Mouse (Mus musculus) hindbrain, postnatal 0 days (tissue): Measurements from ENCODE around the gene Gigyf1. TPM values are rescaled to one million over a fixed set of nuclear protein-coding genes. Genes with fewer than 3 reads are reported as not detected.

Experiments
- ATAC-seq: fragments of 200-750 bp; cut with Nextera tagmentation; 2 replicates; pipeline ENCODE4 v1.8.0; 2017; ENCODE audit warnings: mild to moderate bottlenecking, moderate TSS enrichment, moderate library complexity
- DNase-seq: peaks from one replicate; pipeline ENCODE4 v3.0.0-alpha.2; 2015; ENCODE audit warnings: low spot score
- H3K27ac ChIP-seq: fragments of 300-500 bp; sonication (generic); 2 replicates; pipeline ENCODE4 v1.5.1; 2014; ENCODE audit warnings: mild to moderate bottlenecking
- H3K27me3 ChIP-seq: fragments of 300-500 bp; sonication (generic); 2 replicates; pipeline ENCODE4 v1.6.1; 2014; ENCODE audit warnings: low read length, mixed read lengths; ENCODE audit not compliant: insufficient read depth
- H3K36me3 ChIP-seq: fragments of 300-500 bp; sonication (generic); 2 replicates; pipeline ENCODE4 v1.6.1; 2014; ENCODE audit warnings: low read length, mixed read lengths; ENCODE audit not compliant: insufficient read depth
- H3K4me1 ChIP-seq: fragments of 300-500 bp; sonication (generic); 2 replicates; pipeline ENCODE4 v1.6.1; 2014; ENCODE audit warnings: antibody characterized with exemption, low read length, mixed read lengths; ENCODE audit not compliant: insufficient read depth
- H3K4me2 ChIP-seq: fragments of 300-500 bp; sonication (generic); 2 replicates; pipeline ENCODE4 v1.6.1; 2014; ENCODE audit warnings: low read depth, mild to moderate bottlenecking, low read length, moderate library complexity, mixed read lengths
- H3K4me3 ChIP-seq: fragments of 300-500 bp; sonication (generic); 2 replicates; pipeline ENCODE4 v1.5.1; 2014; ENCODE audit warnings: low read length
- H3K9ac ChIP-seq: fragments of 300-500 bp; sonication (generic); replicated peaks from 2 replicates; pipeline ENCODE4 v1.6.1; 2014; ENCODE audit warnings: mild to moderate bottlenecking, low read length, moderate library complexity, mixed read lengths
- H3K9me3 ChIP-seq: fragments of 300-500 bp; sonication (generic); 2 replicates; pipeline ENCODE4 v1.6.1; 2016; ENCODE audit warnings: low read length, mixed read lengths
- CTCF ChIP-seq: IDR thresholded peaks from 2 replicates; pipeline ENCODE4 v1.5.1; 2016; ENCODE audit warnings: antibody characterized with exemption, control low read depth, low read depth
- WGBS: fragments of 180-500 bp; shearing (Covaris S2); extraction: QIAGEN DNeasy Blood & Tissue Kit; methylation state at CpG from one replicate; pipeline ENCODE4 v1.1.7; 2014; 5-methylcytosine and 5-hydroxymethylcytosine counted together
- polyA plus RNA-seq: library from polyadenylated mRNA; unstranded; fragments of >200 nt; fragmentation: Nextera tagmentation; extraction: Ambion mirVana; gene quantifications from 2 replicates; pipeline ENCODE4 v1.2.1, GENCODE M21; 2015
- total RNA-seq: library from RNA; depleted of rRNA; stranded (reverse); fragments of >200 nt; gene quantifications from 2 replicates; pipeline ENCODE4 v1.2.3, GENCODE M21; 2014

The Gigyf1 gene
- total and polyA plus RNA-seq, 2 experiments from 2014 or later, result 15.1 to 20.3 TPM

DNA sequence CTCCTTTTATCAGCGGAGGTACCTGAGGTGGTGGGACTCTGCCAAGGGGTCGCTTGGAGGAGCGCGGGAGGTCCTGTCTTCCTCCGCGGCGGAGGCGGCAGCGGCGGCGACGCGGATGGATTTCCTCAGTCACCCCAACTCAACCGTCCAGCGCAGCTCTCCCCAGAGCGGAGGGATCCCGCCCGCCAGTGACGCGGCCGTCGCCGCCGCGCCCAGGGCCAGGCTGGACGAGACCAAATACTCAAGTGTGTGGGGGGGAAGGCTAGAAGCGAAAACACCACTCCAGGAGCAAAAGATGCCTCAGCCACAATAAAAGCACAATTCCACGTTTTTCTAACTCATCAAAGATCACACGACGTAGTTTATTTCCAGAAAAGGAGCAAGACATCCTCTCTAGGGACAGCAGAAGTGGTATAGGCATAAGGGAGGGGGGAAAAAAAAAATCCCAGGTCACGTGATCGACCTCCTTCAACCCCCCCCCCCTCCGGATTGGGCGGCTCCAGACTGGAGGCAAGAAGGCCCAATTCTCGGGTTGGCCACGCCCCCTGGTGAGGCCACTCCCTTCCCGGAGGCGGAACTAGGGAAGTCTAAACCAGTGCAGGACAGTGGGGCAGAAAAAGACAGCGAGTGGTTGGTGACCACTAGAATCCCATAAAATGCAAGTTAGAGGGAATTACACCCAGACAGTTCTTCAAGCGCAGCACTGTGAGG is 14.9 kb downstream of the Gigyf1 start, which contains the start of the genes Epo and Gnb2:
Gene Epo (minus strand): TSS at position 126 of the 711 bp plus-strand sequence.
Gene Gnb2 (minus strand): TSS at position 394 of the 711 bp plus-strand sequence.
- Histone ChIP-seq H3K4me2 (peak within 1 kb of the TSS; percentile 97), H3K9ac (peak within 1 kb of the TSS; percentile 97), H3K27me3 (no peaks in the 10 kb centered on the region), H3K9me3 (no peaks in the 10 kb centered on the region), H3K27ac (peak within 1 kb of the TSS; percentile 97), H3K36me3 (peaks cover 12% of the 10 kb centered on the region), H3K4me3 (peak within 1 kb of the TSS; percentile 80), H3K4me1 (peaks cover 12% of the 10 kb centered on the region; the same call in 1 of the 2 replicates)
- TF ChIP-seq CTCF, result peak; percentile 2; the same call in 1 of the 2 replicates
- DNase-seq (peak; percentile 99), ATAC-seq (peak; percentile 78)
- under 1% methylated on average over 37 of the region's 40 CpGs for WGBS

DNA sequence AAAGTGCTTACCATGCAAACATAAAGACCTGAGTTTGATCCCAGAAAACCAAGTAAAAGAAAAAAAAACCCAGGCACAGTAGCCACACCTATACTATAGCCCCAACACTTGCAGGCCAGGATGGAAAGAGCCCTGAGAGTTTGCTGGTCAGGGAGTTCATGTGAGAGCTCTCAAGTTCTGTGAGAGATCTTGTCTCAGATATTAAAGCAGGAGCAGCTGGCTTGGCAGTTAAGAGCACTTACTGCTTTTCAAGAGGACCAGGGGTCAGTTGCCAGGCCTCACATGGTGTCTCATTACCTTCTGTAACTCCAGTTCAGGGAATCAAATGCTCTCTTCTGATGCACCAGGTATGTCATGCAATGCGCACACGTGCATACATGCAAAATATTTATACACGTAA is 16.4 kb downstream of the Gigyf1 start:
- H3K9me3 ChIP-seq, result no peaks in the 10 kb centered on the region
- H3K9ac ChIP-seq, result no peak overlapping the region
- H3K4me3 ChIP-seq, result no peak overlapping the region
- WGBS, result 93% methylated on average over 3 of the region's 3 CpGs
- DNase-seq (no peak), ATAC-seq (no peak)
- no peak for TF ChIP-seq CTCF
- no peaks in the 10 kb centered on the region for H3K27me3 ChIP-seq
- no peak overlapping the region for H3K27ac ChIP-seq
- no peaks in the 10 kb centered on the region for H3K36me3 ChIP-seq
- no peak overlapping the region for H3K4me2 ChIP-seq
- peaks cover 14% of the 10 kb centered on the region for H3K4me1 ChIP-seq

DNA sequence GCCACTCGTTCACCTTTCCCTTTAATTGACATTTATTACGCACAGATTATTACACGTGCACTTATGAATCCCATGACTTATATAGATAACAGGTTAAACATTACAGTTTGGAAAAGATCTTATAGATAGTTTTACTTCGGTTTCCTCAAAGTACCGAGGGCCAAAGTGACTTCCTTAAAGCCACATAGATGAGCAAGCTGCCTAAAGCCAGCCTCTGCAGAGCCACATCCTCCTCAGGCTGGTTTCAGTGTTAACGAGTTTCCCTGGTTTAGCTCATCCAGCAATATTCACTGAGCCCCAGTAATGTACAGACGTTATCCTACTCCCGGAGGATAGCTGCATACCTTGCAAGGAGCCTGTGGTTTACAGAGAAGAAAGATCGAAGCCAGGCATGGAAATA is 17.0 kb downstream of the Gigyf1 start:
- no peaks in the 10 kb centered on the region for H3K27me3 ChIP-seq
- ATAC-seq (no peak), DNase-seq (no peak)
- 84% methylated on average over 9 of the region's 9 CpGs for WGBS
- H3K4me2 ChIP-seq, result no peak overlapping the region
- no peak overlapping the region for H3K4me3 ChIP-seq
- no peaks in the 10 kb centered on the region for H3K9me3 ChIP-seq
- peaks cover 9% of the 10 kb centered on the region for H3K4me1 ChIP-seq
- TF ChIP-seq CTCF, result no peak
- no peaks in the 10 kb centered on the region for H3K36me3 ChIP-seq
- no peak overlapping the region for H3K27ac ChIP-seq
- H3K9ac ChIP-seq, result no peak overlapping the region

DNA sequence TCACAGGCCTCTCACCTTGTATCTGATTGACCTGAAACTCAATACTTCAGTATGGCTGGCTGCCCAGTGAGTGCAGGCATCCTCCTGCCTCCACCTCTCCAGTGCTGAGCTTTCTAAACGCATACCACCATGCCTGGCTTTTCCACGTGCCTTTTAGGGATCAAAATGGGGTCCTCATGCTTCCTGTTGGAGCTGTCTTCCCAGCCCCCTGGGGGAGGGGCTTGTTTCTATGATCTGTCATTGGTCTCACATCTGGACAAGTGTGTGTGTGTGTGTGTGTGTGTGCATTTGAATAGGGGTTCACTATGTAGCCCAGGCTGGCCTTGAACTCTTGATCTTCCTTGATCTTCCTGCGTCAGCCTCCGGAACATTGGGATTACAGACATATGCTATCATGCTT is 19.1 kb downstream of the Gigyf1 start:
- ATAC-seq (no peak), DNase-seq (no peak)
- no peak overlapping the region for H3K4me3 ChIP-seq
- no peak overlapping the region for H3K27ac ChIP-seq
- no peaks in the 10 kb centered on the region for H3K36me3 ChIP-seq
- H3K9me3 ChIP-seq, result no peaks in the 10 kb centered on the region
- 63% methylated on average over 4 of the region's 4 CpGs for WGBS
- no peak overlapping the region for H3K9ac ChIP-seq
- H3K4me1 ChIP-seq, result peaks cover 6% of the 10 kb centered on the region
- no peak for TF ChIP-seq CTCF
- no peaks in the 10 kb centered on the region for H3K27me3 ChIP-seq
- no peak overlapping the region for H3K4me2 ChIP-seq

DNA sequence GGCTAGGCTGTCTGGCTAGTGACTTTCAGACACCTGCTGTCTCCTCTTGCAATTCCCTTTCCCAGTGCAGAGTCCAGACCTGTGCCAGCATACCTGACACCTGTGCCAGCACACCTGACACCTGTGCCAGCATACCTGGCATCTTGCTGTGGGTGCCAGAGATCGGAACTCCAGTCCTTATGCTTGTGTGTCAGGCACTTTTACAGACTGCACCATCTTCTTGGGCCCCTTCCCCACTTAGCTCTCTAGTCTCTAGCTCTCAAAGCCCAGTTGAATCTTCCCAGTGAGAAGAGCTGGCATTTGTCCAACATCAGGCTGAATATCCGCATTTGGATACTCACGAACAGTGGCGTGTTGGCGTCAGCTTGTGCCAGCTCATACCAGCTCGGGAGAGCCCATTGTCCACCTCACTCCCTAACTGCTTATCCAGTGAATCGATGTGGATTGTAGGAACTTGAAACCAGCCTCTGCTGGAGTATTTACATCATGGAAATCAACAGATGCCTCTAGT is 21.0 kb downstream of the Gigyf1 start:
- DNase-seq (peak; percentile 85), ATAC-seq (peak; percentile 72)
- no peak for TF ChIP-seq CTCF
- WGBS, result 28% methylated on average over 7 of the region's 7 CpGs
- H3K4me1 ChIP-seq, result peaks cover 6% of the 10 kb centered on the region
- H3K9ac ChIP-seq, result no peak overlapping the region
- peak overlapping the region; percentile 7; the same call in 1 of the 2 replicates for H3K27ac ChIP-seq
- H3K4me2 ChIP-seq, result 0 out of 2 replicates have a peak overlapping the region, but pooled peaks have one; percentile 18
- H3K9me3 ChIP-seq, result no peaks in the 10 kb centered on the region
- H3K36me3 ChIP-seq, result no peaks in the 10 kb centered on the region
- H3K4me3 ChIP-seq, result no peak overlapping the region
- no peaks in the 10 kb centered on the region for H3K27me3 ChIP-seq

DNA sequence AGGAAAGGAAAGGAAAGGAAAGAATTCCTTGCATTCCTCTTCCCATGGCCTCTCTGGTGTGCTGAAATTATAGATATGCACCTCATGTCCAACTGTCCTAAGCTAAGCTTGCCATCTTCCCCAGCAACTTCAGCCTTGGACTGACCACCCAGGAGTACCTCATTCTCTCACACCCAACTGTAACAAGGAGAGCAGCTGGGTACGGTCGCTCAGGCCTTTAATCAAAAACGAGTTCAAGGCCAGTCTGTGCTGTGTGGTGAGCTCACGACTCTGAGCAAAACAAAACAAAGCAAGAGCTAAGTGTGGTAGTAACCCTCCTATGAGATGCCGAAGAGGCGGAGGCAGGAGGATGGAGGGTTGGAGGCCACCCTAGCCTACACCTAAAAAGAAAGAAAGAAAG is 22.6 kb downstream of the Gigyf1 start:
- no peak overlapping the region for H3K4me2 ChIP-seq
- ATAC-seq (no peak), DNase-seq (no peak)
- H3K4me1 ChIP-seq, result peaks cover 6% of the 10 kb centered on the region
- no peak overlapping the region for H3K27ac ChIP-seq
- no peaks in the 10 kb centered on the region for H3K9me3 ChIP-seq
- TF ChIP-seq CTCF, result no peak
- H3K36me3 ChIP-seq, result no peaks in the 10 kb centered on the region
- no peaks in the 10 kb centered on the region for H3K27me3 ChIP-seq
- no peak overlapping the region for H3K4me3 ChIP-seq
- H3K9ac ChIP-seq, result no peak overlapping the region
- WGBS, result 74% methylated on average over 6 of the region's 6 CpGs
